20 mouse cellular contexts compared by ENCODE assay signal in the genomic region with DNA sequence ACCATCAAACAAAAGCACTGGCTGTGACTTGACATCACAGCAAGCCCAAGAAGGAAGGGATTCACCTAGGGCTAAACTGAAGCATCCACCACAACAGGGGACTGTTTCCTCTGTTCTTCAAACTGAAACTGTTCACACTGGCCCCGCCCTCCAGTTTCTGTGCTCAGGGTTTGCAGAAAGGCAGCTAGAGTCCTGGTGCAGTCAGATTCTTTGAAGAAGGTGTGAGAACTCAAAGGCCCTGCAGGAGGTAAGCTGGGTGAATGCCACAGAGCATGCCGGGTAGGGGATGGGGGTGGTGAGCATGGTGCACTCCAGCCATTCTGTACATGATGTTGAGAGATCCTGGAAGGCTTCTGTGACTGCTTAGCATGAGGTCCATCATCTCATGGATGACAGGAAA. TPM values are rescaled to one million over a fixed set of nuclear protein-coding genes. Genes with fewer than 3 reads are reported as not detected.
A peak's percentile ranks its signal among the peaks of the same experiment; 100 is the strongest.
DNase-seq lines count a peak whose midpoint lies in the region; ATAC-seq lines count a peak whose summit lies in the region.
"Had no signal": no experiment of that assay in that cellular context is flagged by ENCODE, and none has a peak within 500 bp of the region (broad histone marks: within the 10 kb centered on the region; RNA-seq: fewer than 3 reads in every experiment).

A gene (plus strand): TSS at position 153 of the 400 bp plus-strand sequence.
A gene (plus strand): TSS at position 167 of the 400 bp plus-strand sequence.

- WGBS in embryonic facial prominence, embryonic 10.5 days: 57% methylated on average over 2 of the region's 2 CpGs

- ATAC-seq in megakaryocyte, adult 5-6 weeks (ENCODE audit: poor library complexity, severe bottlenecking): peak; percentile 80

- H3K27ac ChIP-seq in embryonic facial prominence, embryonic 10.5 days (replicated peaks): no peak within 1 kb of the TSS
- H3K27ac ChIP-seq: forebrain, embryonic 10.5 days; hindbrain, embryonic 12.5 days; limb, embryonic 13.5 days had no signal

- no peaks in the 10 kb centered on the region; the same call in 1 of the 2 replicates for H3K36me3 ChIP-seq in splenic B cell, adult 2 months (ENCODE audit: control insufficient read depth, insufficient read depth, low read length, poor library complexity, severe bottlenecking)
- no peaks in the 10 kb centered on the region for H3K36me3 ChIP-seq in embryonic facial prominence, embryonic 10.5 days (replicated peaks)
- H3K36me3 ChIP-seq: forebrain, embryonic 10.5 days; hindbrain, embryonic 12.5 days; limb, embryonic 13.5 days had no signal

- H3K4me1 ChIP-seq in embryonic facial prominence, embryonic 10.5 days: no peaks in the 10 kb centered on the region
- H3K4me1 ChIP-seq: hindbrain, embryonic 12.5 days; limb, embryonic 13.5 days had no signal

- peak; percentile 66 to 70 for DNase-seq in B cell, adult 2 months
- DNase-seq in ES-CJ7 (ENCODE audit: low read depth, low spot score): peak; percentile 24
- peak; percentile 77 for DNase-seq in splenic B cell, adult 2 months (ENCODE audit: low read depth, low spot score)
- DNase-seq in kidney, adult 9 months: no peak
- no peak for DNase-seq in embryonic facial prominence, embryonic 10.5 days (ENCODE audit: low spot score)
- no peak for DNase-seq in layer of hippocampus, adult 9-10 months (ENCODE audit: low spot score)
- DNase-seq in cerebellum, postnatal 10 days: no peak
- DNase-seq: cerebellum, adult 18-20 months; kidney, adult 8-10 months; layer of hippocampus, adult 9-11 months; lung, adult 18-20 months had no signal

- no peaks in the 10 kb centered on the region for H3K27me3 ChIP-seq in splenic B cell, adult 2 months (ENCODE audit: control insufficient read depth, insufficient read depth, low read length, poor library complexity, severe bottlenecking)
- no peaks in the 10 kb centered on the region for H3K27me3 ChIP-seq in embryonic facial prominence, embryonic 10.5 days (replicated peaks; ENCODE audit: low read depth, poor library complexity, severe bottlenecking)
- H3K27me3 ChIP-seq: hindbrain, embryonic 12.5 days; limb, embryonic 13.5 days had no signal

- no peak within 1 kb of the TSS for H3K4me3 ChIP-seq in embryonic facial prominence, embryonic 10.5 days
- H3K4me3 ChIP-seq: forebrain, embryonic 10.5 days; hindbrain, embryonic 12.5 days; limb, embryonic 13.5 days; myocyte had no signal

- H3K9me3 ChIP-seq in embryonic facial prominence, embryonic 10.5 days: no peaks in the 10 kb centered on the region
- H3K9me3 ChIP-seq: forebrain, embryonic 10.5 days; hindbrain, embryonic 12.5 days; limb, embryonic 13.5 days had no signal

RNA-seq across cellular contexts. Expression of the first gene that starts in this region (rescaled TPM):
- total RNA-seq in megakaryocyte, adult 5-6 weeks (2015): 0.68 TPM in 1 of 2 replicates, not detected in the other
- 7.3 and 16.2 TPM in 2 replicates for total RNA-seq in megakaryocyte, adult 5-6 weeks (2017)
- polyA plus RNA-seq in embryonic facial prominence, embryonic 10.5 days (2016; fragmentation: Nextera tagmentation; extraction: Ambion mirVana): 0.28 TPM in 1 of 2 replicates, not detected in the other
- polyA plus RNA-seq: embryonic facial prominence, embryonic 11.5 days; forebrain, embryonic 10.5 days; myocyte had no signal

RNA-seq across cellular contexts. Expression of the second gene that starts in this region (rescaled TPM):
- 1.5 and 3.5 TPM in 2 replicates for total RNA-seq in megakaryocyte, adult 5-6 weeks (2015)
- 3.9 TPM in 2 replicates for total RNA-seq in megakaryocyte, adult 5-6 weeks (2017)
- not detected in 2 replicates for polyA plus RNA-seq in embryonic facial prominence, embryonic 10.5 days (2016; fragmentation: Nextera tagmentation; extraction: Ambion mirVana)
- total RNA-seq: adrenal gland, postnatal 4 days; gastrocnemius, adult 18-20 months had no signal
- polyA plus RNA-seq: embryonic facial prominence, embryonic 11.5 days; forebrain, embryonic 10.5 days; heart, embryonic 11.5 days; hindbrain, embryonic 12.5 days; limb, embryonic 13.5 days; myocyte had no signal

Comparison
In these comparisons a context has a peak if more than half of its experiments do, and no peak if none do; other contexts are left out.
1. DNase-seq: peak in B cell, adult 2 months (2 of 2), ES-CJ7 (single experiment) and splenic B cell, adult 2 months (single experiment); none in kidney, adult 9 months (single experiment), embryonic facial prominence, embryonic 10.5 days (single experiment), layer of hippocampus, adult 9-10 months (single experiment) and cerebellum, postnatal 10 days (0 of 2).